Mouse (Mus musculus) hindbrain, embryonic 14.5 days (tissue): ENCODE data around the gene Hoxc10. TPM values are rescaled to one million over a fixed set of nuclear protein-coding genes. Genes with fewer than 3 reads are reported as not detected.

Experiments used
- microRNA counts: library from miRNA; unstranded; fragments of <30 nt; microRNA quantifications from one replicate; lab custom pipeline; 2016
- microRNA-seq: library from miRNA; unstranded; fragments of <30 nt; microRNA quantifications from one replicate; pipeline ENCODE4, GENCODE M21; 2016
- polyA plus RNA-seq: library from polyadenylated mRNA; unstranded; fragments of >200 nt; fragmentation: Nextera tagmentation; extraction: Ambion mirVana; gene quantifications from 2 replicates; pipeline ENCODE4 v1.2.1, GENCODE M21; 2014

Hoxc10 gene
- polyA plus RNA-seq, 1 experiment from 2014 or later: not detected

MicroRNA genes within 50 kb of the gene (microRNA counts, 519-probe panel; counts per million panel counts)
- 3,473 counts per million, percentile 21 among the panel's probes with 10 or more counts for microRNA mmu-miR-615-3p (lab: Ali Mortazavi, UCI)
- microRNA mmu-miR-615-5p (lab: Ali Mortazavi, UCI): not detected

Small RNA genes lying within 50 kb of the gene (microRNA-seq; reads per million reads assigned to microRNA genes)
- 6.8 reads per million, percentile 26 among the genes with 10 or more reads in this experiment for gene Mir196a-2
- gene Mir615: 2,237 reads per million, percentile 84 among the genes with 10 or more reads in this experiment

Other genes with a start within 250 kb of the Hoxc10 start
- gene Calcoco1, start 244.6 kb upstream of the Hoxc10 start, polyA plus RNA-seq: 32.2 and 33.1 TPM in 2 replicates
- gene Hoxc13, start 45.7 kb upstream of the Hoxc10 start, polyA plus RNA-seq: not detected in 2 replicates
- not detected in 2 replicates for gene Hoxc12, start 30.0 kb upstream of the Hoxc10 start, polyA plus RNA-seq
- not detected in 2 replicates for gene Hoxc11, start 12.4 kb upstream of the Hoxc10 start, polyA plus RNA-seq
- 25.0 and 32.2 TPM in 2 replicates for gene Hoxc5, start 647 bp downstream of the Hoxc10 start, polyA plus RNA-seq
- gene Hoxc9, start 9.6 kb downstream of the Hoxc10 start, polyA plus RNA-seq: 0.25 and 0.75 TPM in 2 replicates
- 9.2 and 22.9 TPM in 2 replicates for gene Hoxc8, start 23.8 kb downstream of the Hoxc10 start, polyA plus RNA-seq
- 20.9 and 24.8 TPM in 2 replicates for gene Hoxc6, start 31.5 kb downstream of the Hoxc10 start, polyA plus RNA-seq
- gene Hoxc4, start 52.1 kb downstream of the Hoxc10 start, polyA plus RNA-seq: 74.9 and 90.0 TPM in 2 replicates
- 37.6 and 40.8 TPM in 2 replicates for gene Smug1, start 200.3 kb downstream of the Hoxc10 start, polyA plus RNA-seq